Mouse (Mus musculus) heart, embryonic 14.5 days (tissue): ENCODE results near the gene Gnb3. TPM values are rescaled to one million over a fixed set of nuclear protein-coding genes. Genes with fewer than 3 reads are reported as not detected.

ENCODE experiments used
- ATAC-seq: fragments of 200-750 bp; cut with Nextera tagmentation; 2 replicates; pipeline ENCODE4 v1.8.0; 2017; ENCODE audit warnings: low read depth, moderate TSS enrichment; ENCODE audit not compliant: insufficient number of reproducible peaks, insufficient read depth, low FRiP score
- H3K27ac ChIP-seq, 2 experiments: fragments of 200-500 bp in 1 of 2; fragments of 300-500 bp in 1 of 2; sonication (generic) in 1 of 2; replicated peaks in 1 of 2; 2 replicates each; pipeline ENCODE4 v1.5.1; 2012 to 2014; ENCODE audit warnings: low read depth in 2 of 2, low read length in 2 of 2, control low read depth in 1 of 2, mild to moderate bottlenecking in 1 of 2, mixed read lengths in 1 of 2; ENCODE audit not compliant: control insufficient read depth in 1 of 2, insufficient read depth in 1 of 2
- H3K27me3 ChIP-seq: fragments of 300-500 bp; sonication (generic); 2 replicates; pipeline ENCODE4 v1.6.1; 2014; ENCODE audit warnings: mild to moderate bottlenecking, low read length, control low read depth; ENCODE audit not compliant: control insufficient read depth, insufficient read depth
- H3K36me3 ChIP-seq: fragments of 300-500 bp; sonication (generic); 2 replicates; pipeline ENCODE4 v1.6.1; 2014; ENCODE audit warnings: mild to moderate bottlenecking, control low read depth, low read length, mixed read lengths; ENCODE audit not compliant: control insufficient read depth, insufficient read depth
- H3K4me1 ChIP-seq, 2 experiments: fragments of 200-500 bp in 1 of 2; fragments of 300-500 bp in 1 of 2; sonication (generic) in 1 of 2; 2 replicates each; pipeline ENCODE4 v1.6.1; 2012 to 2014; ENCODE audit warnings: low read length in 2 of 2, control low read depth in 1 of 2, mixed read lengths in 1 of 2; ENCODE audit not compliant: control insufficient read depth in 2 of 2, insufficient read depth in 2 of 2
- H3K4me2 ChIP-seq: fragments of 300-500 bp; sonication (generic); 2 replicates; pipeline ENCODE4 v1.6.1; 2014; ENCODE audit warnings: mild to moderate bottlenecking, low read length
- H3K4me3 ChIP-seq, 2 experiments: fragments of 200-500 bp in 1 of 2; fragments of 300-500 bp in 1 of 2; sonication (generic) in 1 of 2; 2 replicates each; pipeline ENCODE4 v1.5.1; 2012 to 2014; ENCODE audit warnings: low read length in 2 of 2, mild to moderate bottlenecking in 2 of 2, control low read depth in 1 of 2, low read depth in 1 of 2, moderate library complexity in 1 of 2; ENCODE audit not compliant: control insufficient read depth in 1 of 2, insufficient read depth in 1 of 2
- H3K9ac ChIP-seq: fragments of 300-500 bp; sonication (generic); 2 replicates; pipeline ENCODE4 v1.6.1; 2014; ENCODE audit warnings: mild to moderate bottlenecking, low read length
- H3K9me3 ChIP-seq: fragments of 300-500 bp; sonication (generic); 2 replicates; pipeline ENCODE4 v1.6.1; 2016; ENCODE audit warnings: low read length, control low read depth; ENCODE audit not compliant: control insufficient read depth
- WGBS: fragments of 180-500 bp; shearing (Covaris S2); extraction: QIAGEN DNeasy Blood & Tissue Kit; methylation state at CpG from one replicate; pipeline ENCODE4 v1.1.7; 2014; 5-methylcytosine and 5-hydroxymethylcytosine counted together
- polyA plus RNA-seq: library from polyadenylated mRNA; unstranded; fragments of >200 nt; fragmentation: Nextera tagmentation; extraction: Ambion mirVana; gene quantifications from 2 replicates; pipeline ENCODE4 v1.2.1, GENCODE M21; 2014

Gene Gnb3
- polyA plus RNA-seq = 6.7 and 7.5 TPM in 2 replicates

DNA sequence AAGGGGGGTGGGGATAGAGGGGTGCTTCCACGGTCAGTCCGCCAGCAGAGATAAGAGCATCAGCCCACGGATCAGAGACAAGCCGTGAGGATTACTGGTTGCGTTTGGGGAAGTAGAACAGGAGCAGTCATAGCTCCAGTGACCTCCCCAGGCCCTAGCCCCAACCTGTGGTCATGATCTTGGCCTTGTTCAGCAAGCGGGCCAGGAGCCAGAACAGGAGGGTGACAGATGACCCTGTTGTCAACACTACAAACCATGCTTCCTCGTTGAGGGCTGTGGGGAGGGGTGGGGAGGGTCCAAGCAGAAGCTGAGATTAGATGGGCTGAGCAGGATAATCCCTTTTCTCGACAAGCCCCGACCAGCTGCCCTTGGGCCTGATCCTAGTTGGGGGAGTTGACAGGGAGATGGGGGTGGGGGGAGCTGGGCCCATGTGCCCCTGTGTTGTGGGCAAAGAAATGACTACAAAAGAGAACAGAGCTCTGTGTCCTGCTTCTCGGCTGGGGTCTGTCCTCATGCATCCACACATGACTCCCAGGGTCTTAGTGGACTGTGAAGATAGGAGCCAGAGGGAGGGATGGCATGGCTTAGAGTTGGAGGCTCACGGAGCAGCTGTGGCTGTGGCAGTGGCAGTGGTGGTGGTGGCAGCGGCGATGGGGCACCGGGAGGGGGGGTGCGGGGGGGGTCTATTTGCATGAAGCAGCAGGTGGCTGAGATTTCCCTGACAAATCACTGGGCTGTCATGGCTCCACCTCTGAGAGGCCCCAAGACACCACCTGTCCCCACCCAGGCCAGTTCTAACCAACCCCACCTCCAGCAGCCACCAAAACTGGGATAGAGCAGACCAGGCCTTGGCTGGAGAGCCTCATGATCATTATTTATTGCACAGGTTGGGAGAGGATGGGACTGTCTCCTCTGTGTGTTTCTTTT is at the start of gene Gnb3:
Gnb3 (minus strand) TSS at position 35 of the 927 bp plus-strand sequence.
- Histone ChIP-seq H3K36me3 (peaks cover 18% of the 10 kb centered on the region), H3K9ac (peak within 1 kb of the TSS; percentile 62), H3K27ac (peak within 1 kb of the TSS in 1 of 2 experiments; percentile 62; a peak in 2 of 4 replicates), H3K27me3 (no peaks in the 10 kb centered on the region), H3K4me3 (no peak within 1 kb of the TSS), H3K4me1 (peaks cover 21 to 30% of the 10 kb centered on the region in 2 experiments), H3K9me3 (no peaks in the 10 kb centered on the region), H3K4me2 (peak within 1 kb of the TSS; percentile 37)
- ATAC-seq = 0 out of 2 replicates have a peak, but pooled peaks have one; percentile 36
- 16% methylated on average over 15 of the region's 15 CpGs for WGBS

DNA sequence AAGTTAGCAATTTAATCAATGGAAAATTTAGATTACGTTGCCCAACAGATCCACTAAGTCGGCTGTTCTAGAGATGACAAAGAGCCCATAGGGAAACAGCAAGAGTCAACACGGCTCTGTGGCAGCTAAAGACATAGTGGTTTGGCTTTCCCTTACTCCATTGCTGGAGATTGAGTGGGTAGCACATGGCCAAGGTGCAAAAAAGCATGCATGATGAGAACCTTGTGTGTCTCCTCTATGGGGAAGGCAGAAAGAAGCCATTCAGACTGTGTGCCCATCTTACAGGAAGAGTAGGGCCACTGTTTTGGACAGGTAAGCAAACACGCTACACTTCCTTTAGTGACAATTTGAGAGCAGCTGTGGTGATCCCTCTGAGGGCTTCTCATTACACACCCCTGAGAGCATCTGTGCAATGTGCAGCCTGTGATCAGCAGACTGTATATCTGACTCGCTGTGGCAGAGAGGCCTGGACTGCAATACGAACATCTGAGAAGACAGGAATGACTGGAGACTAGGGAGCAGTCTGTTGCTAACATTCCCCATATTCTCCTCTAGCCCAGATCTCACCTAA is 48.6 kb upstream of the Gnb3 start:
- H3K27me3 ChIP-seq = no peaks in the 10 kb centered on the region
- no peaks in the 10 kb centered on the region for H3K9me3 ChIP-seq
- H3K27ac ChIP-seq = no peak overlapping the region
- ATAC-seq = no peak
- H3K9ac ChIP-seq = no peak overlapping the region
- peaks cover 2 to 3% of the 10 kb centered on the region in 2 experiments; a peak in 2 of 4 replicates for H3K4me1 ChIP-seq
- H3K4me2 ChIP-seq = no peak overlapping the region
- no peak overlapping the region for H3K4me3 ChIP-seq
- WGBS = 85% methylated on average over 6 of the region's 6 CpGs
- H3K36me3 ChIP-seq = no peaks in the 10 kb centered on the region

- no peak within 1 kb of the TSS for H3K27ac ChIP-seq
- whole genome bisulfite sequencing = 82% methylated on average over 9 of the region's 9 CpGs
Measured at GRCm38 (mm10) chr6:124887986-124888385, 47.9 kb upstream of the Gnb3 start, which contains the start of gene Cd4. Gene Cd4, minus strand, starts transcription at chr6:124888221.

GRCm38 (mm10) chr6:124885956-124886381 is 45.9 kb upstream of the Gnb3 start:
- no peaks in the 10 kb centered on the region for H3K9me3 ChIP-seq
- no peak for ATAC-seq
- peaks cover 2 to 3% of the 10 kb centered on the region in 2 experiments; a peak in 2 of 4 replicates for H3K4me1 ChIP-seq
- 89% methylated on average over 8 of the region's 8 CpGs for WGBS
- H3K9ac ChIP-seq = no peak overlapping the region
- no peak overlapping the region for H3K4me3 ChIP-seq
- H3K27me3 ChIP-seq = no peaks in the 10 kb centered on the region
- no peaks in the 10 kb centered on the region for H3K36me3 ChIP-seq
- no peak overlapping the region for H3K27ac ChIP-seq
- H3K4me2 ChIP-seq = no peak overlapping the region

More at GRCm38 (mm10) chr6:124887986-124888385, 47.9 kb upstream of the Gnb3 start, which contains the start of gene Cd4:
- no peaks in the 10 kb centered on the region for H3K9me3 ChIP-seq
- H3K36me3 ChIP-seq = no peaks in the 10 kb centered on the region
- H3K4me1 ChIP-seq = peaks cover 2 to 3% of the 10 kb centered on the region in 2 experiments; a peak in 2 of 4 replicates
- H3K4me3 ChIP-seq = no peak within 1 kb of the TSS
- no peak within 1 kb of the TSS for H3K9ac ChIP-seq
- no peak within 1 kb of the TSS for H3K4me2 ChIP-seq
- no peak for ATAC-seq
- H3K27me3 ChIP-seq = no peaks in the 10 kb centered on the region

- Histone ChIP-seq H3K9me3 (no peaks in the 10 kb centered on the region), H3K27ac (peak overlapping the region; percentile 19 to 69; a peak in 3 of 4 replicates), H3K4me3 (no peak overlapping the region), H3K4me2 (no peak overlapping the region), H3K9ac (no peak overlapping the region), H3K27me3 (no peaks in the 10 kb centered on the region), H3K36me3 (no peaks in the 10 kb centered on the region), H3K4me1 (peaks cover 2 to 3% of the 10 kb centered on the region in 2 experiments; a peak in 2 of 4 replicates)
- 49% methylated on average over 10 of the region's 10 CpGs for WGBS
- peak; percentile 78; the same call in 1 of the 2 replicates for ATAC-seq
Measured at GRCm38 (mm10) chr6:124884714-124885500, 44.8 kb upstream of the Gnb3 start.

DNA sequence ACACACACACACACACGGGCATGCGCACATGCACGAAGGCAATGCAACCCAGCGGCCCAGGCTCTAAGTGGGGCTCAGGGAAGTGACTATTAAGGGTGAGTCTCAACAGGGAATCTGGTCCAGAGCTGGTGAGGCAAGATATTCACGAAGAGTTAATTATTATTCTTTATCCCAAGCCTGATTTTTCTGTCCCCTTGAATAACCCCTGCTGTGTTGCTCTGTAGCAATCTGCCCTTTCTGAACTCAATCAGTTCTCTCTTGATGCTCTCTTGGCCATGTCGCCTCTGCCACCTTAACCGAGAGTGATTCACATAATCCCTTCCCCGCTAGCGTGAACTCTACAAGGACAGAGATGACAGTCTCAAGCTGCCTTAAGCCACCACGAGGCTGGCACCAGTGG is 43.3 kb upstream of the Gnb3 start:
- no peak overlapping the region for H3K4me2 ChIP-seq
- no peaks in the 10 kb centered on the region for H3K36me3 ChIP-seq
- no peak overlapping the region for H3K27ac ChIP-seq
- H3K9me3 ChIP-seq = no peaks in the 10 kb centered on the region
- no peak overlapping the region for H3K4me3 ChIP-seq
- WGBS = 72% methylated on average over 10 of the region's 10 CpGs
- peaks cover 2 to 3% of the 10 kb centered on the region in 2 experiments; a peak in 2 of 4 replicates for H3K4me1 ChIP-seq
- no peaks in the 10 kb centered on the region for H3K27me3 ChIP-seq
- no peak for ATAC-seq
- no peak overlapping the region for H3K9ac ChIP-seq

- peaks cover 2 to 3% of the 10 kb centered on the region in 2 experiments; a peak in 2 of 4 replicates for H3K4me1 ChIP-seq
- 89% methylated on average over 9 of the region's 9 CpGs for WGBS
- H3K9me3 ChIP-seq = no peaks in the 10 kb centered on the region
- no peak overlapping the region for H3K9ac ChIP-seq
- H3K4me2 ChIP-seq = no peak overlapping the region
- no peaks in the 10 kb centered on the region for H3K27me3 ChIP-seq
- H3K27ac ChIP-seq = no peak overlapping the region
- ATAC-seq = no peak
- no peaks in the 10 kb centered on the region for H3K36me3 ChIP-seq
- H3K4me3 ChIP-seq = no peak overlapping the region
Measured at GRCm38 (mm10) chr6:124881821-124882220, 41.7 kb upstream of the Gnb3 start.
